Mouse (Mus musculus) heart, embryonic 14.5 days (tissue): ENCODE results near the gene Pam16. TPM values are rescaled to one million over a fixed set of nuclear protein-coding genes. Genes with fewer than 3 reads are reported as not detected.
A peak's percentile ranks its signal among the peaks of the same experiment; 100 is the strongest.

Source experiments
- ATAC-seq: fragments of 200-750 bp; cut with Nextera tagmentation; 2 replicates; pipeline ENCODE4 v1.8.0; 2017; ENCODE audit warnings: low read depth, moderate TSS enrichment; ENCODE audit not compliant: insufficient number of reproducible peaks, insufficient read depth, low FRiP score
- H3K27ac ChIP-seq, 2 experiments: fragments of 200-500 bp in 1 of 2; fragments of 300-500 bp in 1 of 2; sonication (generic) in 1 of 2; replicated peaks in 1 of 2; 2 replicates each; pipeline ENCODE4 v1.5.1; 2012 to 2014; ENCODE audit warnings: low read depth in 2 of 2, low read length in 2 of 2, control low read depth in 1 of 2, mild to moderate bottlenecking in 1 of 2, mixed read lengths in 1 of 2; ENCODE audit not compliant: control insufficient read depth in 1 of 2, insufficient read depth in 1 of 2
- H3K27me3 ChIP-seq: fragments of 300-500 bp; sonication (generic); 2 replicates; pipeline ENCODE4 v1.6.1; 2014; ENCODE audit warnings: mild to moderate bottlenecking, low read length, control low read depth; ENCODE audit not compliant: control insufficient read depth, insufficient read depth
- H3K36me3 ChIP-seq: fragments of 300-500 bp; sonication (generic); 2 replicates; pipeline ENCODE4 v1.6.1; 2014; ENCODE audit warnings: mild to moderate bottlenecking, control low read depth, low read length, mixed read lengths; ENCODE audit not compliant: control insufficient read depth, insufficient read depth
- H3K4me1 ChIP-seq, 2 experiments: fragments of 200-500 bp in 1 of 2; fragments of 300-500 bp in 1 of 2; sonication (generic) in 1 of 2; 2 replicates each; pipeline ENCODE4 v1.6.1; 2012 to 2014; ENCODE audit warnings: low read length in 2 of 2, control low read depth in 1 of 2, mixed read lengths in 1 of 2; ENCODE audit not compliant: control insufficient read depth in 2 of 2, insufficient read depth in 2 of 2
- H3K4me2 ChIP-seq: fragments of 300-500 bp; sonication (generic); 2 replicates; pipeline ENCODE4 v1.6.1; 2014; ENCODE audit warnings: mild to moderate bottlenecking, low read length
- H3K4me3 ChIP-seq, 2 experiments: fragments of 200-500 bp in 1 of 2; fragments of 300-500 bp in 1 of 2; sonication (generic) in 1 of 2; 2 replicates each; pipeline ENCODE4 v1.5.1; 2012 to 2014; ENCODE audit warnings: low read length in 2 of 2, mild to moderate bottlenecking in 2 of 2, control low read depth in 1 of 2, low read depth in 1 of 2, moderate library complexity in 1 of 2; ENCODE audit not compliant: control insufficient read depth in 1 of 2, insufficient read depth in 1 of 2
- H3K9ac ChIP-seq: fragments of 300-500 bp; sonication (generic); 2 replicates; pipeline ENCODE4 v1.6.1; 2014; ENCODE audit warnings: mild to moderate bottlenecking, low read length
- H3K9me3 ChIP-seq: fragments of 300-500 bp; sonication (generic); 2 replicates; pipeline ENCODE4 v1.6.1; 2016; ENCODE audit warnings: low read length, control low read depth; ENCODE audit not compliant: control insufficient read depth
- WGBS: fragments of 180-500 bp; shearing (Covaris S2); extraction: QIAGEN DNeasy Blood & Tissue Kit; methylation state at CpG from one replicate; pipeline ENCODE4 v1.1.7; 2014; 5-methylcytosine and 5-hydroxymethylcytosine counted together
- polyA plus RNA-seq: library from polyadenylated mRNA; unstranded; fragments of >200 nt; fragmentation: Nextera tagmentation; extraction: Ambion mirVana; gene quantifications from 2 replicates; pipeline ENCODE4 v1.2.1, GENCODE M21; 2014

Pam16 gene
- polyA plus RNA-seq, 1 experiment from 2014 or later: 165 TPM

GRCm38 (mm10) chr16:4578630-4579029 lies 46.2 kb downstream of the Pam16 start:
- H3K36me3 ChIP-seq: no peaks in the 10 kb centered on the region
- H3K4me1 ChIP-seq: no peaks in the 10 kb centered on the region
- 51% methylated on average over 7 of the region's 7 CpGs for WGBS
- H3K27me3 ChIP-seq: no peaks in the 10 kb centered on the region
- H3K4me3 ChIP-seq: no peak overlapping the region
- H3K9ac ChIP-seq: no peak overlapping the region
- H3K9me3 ChIP-seq: no peaks in the 10 kb centered on the region
- no peak for ATAC-seq
- no peak overlapping the region for H3K4me2 ChIP-seq
- no peak overlapping the region for H3K27ac ChIP-seq

- 38% methylated on average over 2 of the region's 2 CpGs for WGBS
- Histone ChIP-seq H3K4me3 (no peak overlapping the region), H3K4me1 (no peaks in the 10 kb centered on the region), H3K27me3 (no peaks in the 10 kb centered on the region), H3K4me2 (no peak overlapping the region), H3K9me3 (no peaks in the 10 kb centered on the region), H3K36me3 (no peaks in the 10 kb centered on the region), H3K9ac (no peak overlapping the region), H3K27ac (no peak overlapping the region)
- no peak for ATAC-seq
Measured at GRCm38 (mm10) chr16:4576873-4577272, 47.9 kb downstream of the Pam16 start.

GRCm38 (mm10) chr16:4576038-4576437 lies 48.8 kb downstream of the Pam16 start:
- no peak overlapping the region for H3K4me2 ChIP-seq
- 59% methylated on average over 2 of the region's 2 CpGs for WGBS
- no peak overlapping the region for H3K27ac ChIP-seq

GRCm38 (mm10) chr16:4570737-4571136 lies 54.1 kb downstream of the Pam16 start:
- no peaks in the 10 kb centered on the region for H3K9me3 ChIP-seq
- 0 out of 2 replicates have a peak overlapping the region, but pooled peaks have one; percentile 16 for H3K9ac ChIP-seq
- no peak overlapping the region for H3K27ac ChIP-seq
- no peaks in the 10 kb centered on the region for H3K27me3 ChIP-seq
- no peak overlapping the region for H3K4me3 ChIP-seq
- no peaks in the 10 kb centered on the region for H3K36me3 ChIP-seq
- WGBS: 44% methylated on average over 4 of the region's 4 CpGs
- 0 out of 2 replicates have a peak, but pooled peaks have one; percentile 17 for ATAC-seq
- peaks cover 6 to 8% of the 10 kb centered on the region in 2 experiments for H3K4me1 ChIP-seq
- H3K4me2 ChIP-seq: no peak overlapping the region

More at GRCm38 (mm10) chr16:4576038-4576437, 48.8 kb downstream of the Pam16 start:
- Histone ChIP-seq H3K36me3 (no peaks in the 10 kb centered on the region), H3K4me1 (peaks cover 2 to 3% of the 10 kb centered on the region in 2 experiments; a peak in 3 of 4 replicates), H3K27me3 (no peaks in the 10 kb centered on the region), H3K9ac (no peak overlapping the region), H3K4me3 (no peak overlapping the region), H3K9me3 (no peaks in the 10 kb centered on the region)
- ATAC-seq: no peak

- Histone ChIP-seq H3K9ac (no peak overlapping the region), H3K36me3 (no peaks in the 10 kb centered on the region), H3K27me3 (no peaks in the 10 kb centered on the region), H3K27ac (no peak overlapping the region), H3K9me3 (no peaks in the 10 kb centered on the region), H3K4me3 (no peak overlapping the region), H3K4me1 (peaks cover 6 to 8% of the 10 kb centered on the region in 2 experiments), H3K4me2 (no peak overlapping the region)
- ATAC-seq: 0 out of 2 replicates have a peak, but pooled peaks have one; percentile 17
- WGBS: 18% methylated on average over 4 of the region's 4 CpGs
Measured at GRCm38 (mm10) chr16:4567912-4568311, 56.9 kb downstream of the Pam16 start.

Other genes with a start within 250 kb of the Pam16 start
- gene Adcy9, start 204.5 kb downstream of the Pam16 start, polyA plus RNA-seq: 1.5 and 1.8 TPM in 2 replicates
- gene Srl, start 83.2 kb downstream of the Pam16 start, polyA plus RNA-seq: 259 and 288 TPM in 2 replicates
- 2.5 and 4.1 TPM in 2 replicates for gene Tfap4, start 65.1 kb downstream of the Pam16 start, polyA plus RNA-seq
- 17.8 and 21.4 TPM in 2 replicates for gene Glis2, start 30.3 kb downstream of the Pam16 start, polyA plus RNA-seq
- 11.9 and 12.8 TPM in 2 replicates for gene Vasn, start 15.0 kb upstream of the Pam16 start, polyA plus RNA-seq
- 68.9 and 70.3 TPM in 2 replicates for gene Dnaja3, start 15.0 kb upstream of the Pam16 start, polyA plus RNA-seq
- gene Coro7, start 54.8 kb upstream of the Pam16 start, polyA plus RNA-seq: 11.9 TPM in 2 replicates
- 28.4 and 36.1 TPM in 2 replicates for gene Nmral1, start 94.4 kb upstream of the Pam16 start, polyA plus RNA-seq
- gene Hmox2, start 101.4 kb upstream of the Pam16 start, polyA plus RNA-seq: 87.1 and 103 TPM in 2 replicates
- gene Cdip1, start 165.3 kb upstream of the Pam16 start, polyA plus RNA-seq: 121 and 135 TPM in 2 replicates
- gene 4930562C15Rik, start 210.4 kb upstream of the Pam16 start, polyA plus RNA-seq: 0.28 and 0.58 TPM in 2 replicates